Mouse (Mus musculus) megakaryocyte, embryonic 14.5 days (primary cell): ENCODE results near the gene Gnat2. TPM values are rescaled to one million over a fixed set of nuclear protein-coding genes. Genes with fewer than 3 reads are reported as not detected.

Experiments used
- H3K27me3 ChIP-seq: replicated peaks from 2 replicates; pipeline ENCODE3; 2012; ENCODE audit warnings: inconsistent platforms
- H3K36me3 ChIP-seq: replicated peaks from 2 replicates; pipeline ENCODE3; 2012; ENCODE audit warnings: low read length, inconsistent platforms, mixed read lengths
- H3K4me1 ChIP-seq: 2 replicates; pipeline ENCODE4 v1.6.1; 2012; ENCODE audit warnings: inconsistent platforms
- H3K4me3 ChIP-seq: replicated peaks from 2 replicates; pipeline ENCODE3; 2012; ENCODE audit warnings: moderate library complexity, mild to moderate bottlenecking, inconsistent platforms
- H3K9me3 ChIP-seq: 2 replicates; pipeline ENCODE4 v1.6.1; 2012; ENCODE audit warnings: inconsistent platforms
- FLI1 ChIP-seq: IDR thresholded peaks from 2 replicates; pipeline ENCODE4 v1.6.1; 2012; ENCODE audit warnings: low read length, inconsistent platforms, mixed read lengths
- GATA1 ChIP-seq: IDR thresholded peaks from 3 replicates; pipeline ENCODE4 v1.6.1; 2012; ENCODE audit warnings: mixed read lengths, low read length, inconsistent platforms, borderline replicate concordance
- polyA plus RNA-seq: library from polyadenylated mRNA; stranded (reverse); fragments of >175 nt; gene quantifications from 2 replicates; pipeline ENCODE4 v1.2.3, GENCODE M21; 2012; ENCODE audit warnings: low replicate concordance; ENCODE audit not compliant: insufficient read depth

The Gnat2 gene
- polyA plus RNA-seq, 1 experiment = not detected

DNA sequence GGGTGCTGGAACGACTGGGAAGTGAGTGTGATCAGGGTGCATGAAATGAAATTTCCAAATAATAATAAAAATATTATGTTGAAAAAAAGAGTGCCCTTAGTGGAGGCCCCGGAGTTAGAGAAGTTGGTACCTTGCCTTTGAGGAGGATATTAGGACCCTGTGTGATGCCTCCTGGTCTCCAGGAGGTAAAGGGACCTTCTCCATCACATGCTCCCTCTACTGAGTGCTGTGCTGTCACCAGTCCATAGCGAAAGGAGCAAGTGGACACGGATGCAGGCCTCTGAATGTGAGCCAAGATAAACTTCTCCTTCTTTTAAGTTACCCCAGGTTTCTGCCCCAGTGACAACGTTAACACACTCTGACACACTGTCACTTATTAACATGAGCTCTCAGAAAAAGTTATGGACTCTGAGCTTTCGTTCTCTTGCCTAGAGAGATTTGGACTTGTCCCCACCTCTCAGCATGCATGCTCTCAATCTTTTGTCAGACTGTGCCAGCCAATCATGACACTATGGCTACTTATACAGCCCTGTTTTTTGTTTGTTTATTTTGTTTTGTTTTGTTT lies 25.1 kb upstream of the Gnat2 start:
- Histone ChIP-seq H3K4me3 (no peak overlapping the region), H3K9me3 (no peaks in the 10 kb centered on the region), H3K27me3 (peaks cover 15% of the 10 kb centered on the region), H3K4me1 (peaks cover 40% of the 10 kb centered on the region), H3K36me3 (peaks cover 18% of the 10 kb centered on the region)
- TF ChIP-seq GATA1 (no peak), FLI1 (no peak)

DNA sequence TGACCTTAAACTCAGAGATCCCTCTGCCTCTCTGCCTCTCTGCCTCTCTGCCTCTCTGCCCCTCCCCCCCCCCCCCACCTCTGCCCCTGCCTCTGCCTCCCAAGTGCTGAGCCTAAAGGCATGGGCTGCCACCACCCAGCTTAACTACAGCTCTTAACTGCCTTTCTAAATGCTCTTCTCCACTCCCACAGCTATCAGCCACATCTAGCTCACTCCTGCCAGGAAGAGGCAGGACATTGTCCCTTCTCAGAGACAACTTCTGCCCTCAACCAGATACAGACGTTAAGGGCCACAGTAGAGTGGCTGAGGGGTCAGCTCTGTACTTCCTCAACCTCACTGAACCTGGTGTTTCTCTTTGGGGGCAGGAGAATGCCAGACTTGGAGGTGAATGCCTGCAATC lies 23.8 kb upstream of the Gnat2 start:
- no peak overlapping the region for H3K4me3 ChIP-seq
- H3K36me3 ChIP-seq = peaks cover 31% of the 10 kb centered on the region
- TF ChIP-seq GATA1 (no peak), FLI1 (no peak)
- peaks cover 10% of the 10 kb centered on the region for H3K27me3 ChIP-seq
- no peaks in the 10 kb centered on the region for H3K9me3 ChIP-seq
- peaks cover 43% of the 10 kb centered on the region for H3K4me1 ChIP-seq

DNA sequence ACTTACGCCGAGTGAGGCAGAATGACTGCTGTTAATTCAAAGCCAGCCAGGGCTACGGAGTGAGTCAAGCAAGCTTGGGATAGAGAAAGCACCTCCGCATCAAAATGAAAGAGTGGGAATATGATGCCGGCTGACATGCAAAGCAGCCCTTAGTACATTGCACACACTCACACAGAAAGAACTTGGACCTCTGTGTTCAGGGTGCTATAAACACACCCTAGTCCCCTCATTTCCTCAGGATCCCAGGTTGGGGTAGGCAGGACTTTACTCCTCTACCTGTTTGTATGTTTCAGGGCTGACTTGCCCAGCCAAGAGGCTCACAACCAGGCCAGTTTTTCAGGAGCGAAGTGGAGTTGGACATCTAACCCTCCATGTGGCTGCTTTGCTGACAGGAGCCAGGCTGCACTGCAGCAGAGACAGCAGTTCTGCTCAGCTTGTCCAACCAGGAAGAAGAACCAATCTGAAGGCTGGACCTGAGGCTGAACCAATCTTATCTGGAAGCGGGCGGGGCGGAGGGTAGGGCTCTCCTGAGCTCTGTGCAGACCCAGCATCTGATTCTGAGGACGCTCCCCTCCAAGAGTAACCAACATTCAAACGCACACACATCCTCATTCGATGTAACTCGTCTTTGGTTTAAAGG lies 23.2 kb upstream of the Gnat2 start:
- Histone ChIP-seq H3K9me3 (no peaks in the 10 kb centered on the region), H3K4me3 (no peak overlapping the region), H3K27me3 (peaks cover 6% of the 10 kb centered on the region), H3K4me1 (peaks cover 48% of the 10 kb centered on the region), H3K36me3 (peaks cover 36% of the 10 kb centered on the region)
- no peak for TF ChIP-seq FLI1
- no peak for TF ChIP-seq GATA1

DNA sequence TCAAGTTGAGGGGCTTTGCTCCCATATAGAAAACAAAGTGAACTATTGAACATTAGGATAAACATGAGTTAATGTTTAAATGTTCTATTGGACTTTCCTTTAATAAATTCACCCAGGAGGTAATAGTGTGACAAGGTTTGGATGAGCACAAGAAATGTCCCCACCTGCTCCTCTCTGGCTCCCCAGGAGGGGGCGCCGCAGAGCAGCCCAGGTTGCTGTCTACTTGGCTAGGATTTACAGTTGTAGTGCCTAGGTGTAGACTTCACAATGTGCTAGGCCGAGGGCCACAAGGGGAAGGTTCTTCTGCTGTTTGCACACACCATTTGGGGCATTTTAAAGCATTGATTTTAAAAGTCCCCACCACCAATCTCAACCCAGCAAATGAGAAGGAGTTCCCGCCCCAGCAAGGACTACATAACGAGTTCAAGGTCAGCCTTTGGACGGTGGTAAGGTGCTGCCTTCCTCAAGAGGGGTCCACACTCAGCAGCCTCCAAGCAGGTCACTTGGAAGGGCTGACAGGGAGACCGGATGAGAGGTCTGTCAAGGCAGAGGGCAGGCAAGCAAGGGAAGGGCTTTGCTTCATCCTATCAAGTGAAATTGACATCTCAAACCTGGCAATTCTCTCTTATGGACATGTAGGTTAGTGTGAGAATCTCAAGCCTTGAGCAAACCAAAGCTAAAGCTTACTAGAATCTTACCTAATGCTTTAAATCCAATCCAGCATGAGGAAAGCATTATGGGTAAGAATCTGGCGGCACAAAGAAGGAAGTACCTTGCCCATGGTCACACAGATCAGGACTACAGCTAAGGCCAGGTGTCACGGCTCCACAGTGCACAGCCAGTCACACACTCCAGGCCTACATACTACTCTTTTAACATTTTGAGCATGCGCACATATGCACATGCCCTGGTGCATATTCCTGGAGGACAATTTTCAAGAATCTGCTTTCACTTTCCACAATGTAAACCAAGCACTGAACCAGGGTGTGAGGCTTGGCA lies 22.0 kb upstream of the Gnat2 start:
- H3K4me3 ChIP-seq = peak overlapping the region; percentile 50
- no peaks in the 10 kb centered on the region for H3K9me3 ChIP-seq
- TF ChIP-seq FLI1 (no peak), GATA1 (no peak)
- peaks cover 49% of the 10 kb centered on the region for H3K4me1 ChIP-seq
- H3K27me3 ChIP-seq = peaks cover 1% of the 10 kb centered on the region
- peaks cover 48% of the 10 kb centered on the region for H3K36me3 ChIP-seq

DNA sequence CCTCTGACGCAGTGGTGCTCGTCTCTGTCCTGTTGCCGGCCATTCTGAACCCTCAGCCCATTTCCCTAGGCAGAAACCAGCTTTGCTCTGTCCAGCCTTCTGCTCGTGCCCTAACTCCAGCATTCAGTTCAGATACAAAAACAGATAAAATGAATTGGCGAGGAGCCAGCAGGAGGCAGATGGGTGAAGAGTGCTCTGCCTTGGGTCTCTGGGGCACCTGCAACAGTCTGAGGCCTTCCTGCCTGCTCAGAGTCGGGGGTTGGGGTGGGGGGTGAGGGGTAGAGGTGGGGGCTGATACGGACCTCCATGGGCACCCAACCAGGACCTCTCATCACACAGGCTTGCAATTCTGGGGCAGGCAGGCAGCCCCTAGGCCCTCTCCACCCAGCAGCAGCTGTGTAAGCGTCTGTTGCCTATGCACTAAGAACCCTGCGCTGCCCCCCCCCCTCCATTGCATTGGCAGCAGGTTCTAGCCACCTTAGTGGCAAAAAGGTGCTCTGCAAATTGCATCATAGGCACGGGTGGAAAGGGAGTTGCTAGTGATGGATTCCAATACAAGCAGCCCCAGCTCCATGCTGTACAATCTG lies 19.5 kb upstream of the Gnat2 start:
- TF ChIP-seq FLI1 (no peak), GATA1 (no peak)
- no peaks in the 10 kb centered on the region for H3K9me3 ChIP-seq
- H3K4me3 ChIP-seq = no peak overlapping the region
- H3K27me3 ChIP-seq = no peaks in the 10 kb centered on the region
- peaks cover 73% of the 10 kb centered on the region for H3K36me3 ChIP-seq
- peaks cover 52% of the 10 kb centered on the region for H3K4me1 ChIP-seq

DNA sequence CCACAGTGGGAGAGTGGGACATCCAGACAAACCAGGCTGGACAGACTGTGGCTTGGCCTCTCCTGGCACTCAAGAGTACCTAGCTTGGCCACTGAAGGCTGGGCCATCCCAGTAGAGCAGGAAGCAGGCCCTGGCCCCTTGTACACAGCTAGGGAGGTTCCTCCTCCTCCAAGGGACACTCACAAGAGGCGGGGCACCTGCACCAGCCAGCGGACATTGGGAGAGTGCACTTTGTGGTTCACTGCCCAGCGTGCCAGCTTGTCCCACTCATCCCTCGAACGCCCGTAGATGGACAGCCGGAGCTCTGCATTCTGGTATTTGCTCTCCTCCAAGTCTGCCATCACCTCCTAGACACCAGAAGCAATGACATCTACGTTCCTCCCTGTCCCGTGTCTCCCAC lies 15.8 kb upstream of the Gnat2 start:
- Histone ChIP-seq H3K36me3 (peaks cover 98% of the 10 kb centered on the region), H3K4me1 (peaks cover 55% of the 10 kb centered on the region), H3K9me3 (no peaks in the 10 kb centered on the region), H3K4me3 (no peak overlapping the region), H3K27me3 (no peaks in the 10 kb centered on the region)
- TF ChIP-seq FLI1 (no peak), GATA1 (no peak)

DNA sequence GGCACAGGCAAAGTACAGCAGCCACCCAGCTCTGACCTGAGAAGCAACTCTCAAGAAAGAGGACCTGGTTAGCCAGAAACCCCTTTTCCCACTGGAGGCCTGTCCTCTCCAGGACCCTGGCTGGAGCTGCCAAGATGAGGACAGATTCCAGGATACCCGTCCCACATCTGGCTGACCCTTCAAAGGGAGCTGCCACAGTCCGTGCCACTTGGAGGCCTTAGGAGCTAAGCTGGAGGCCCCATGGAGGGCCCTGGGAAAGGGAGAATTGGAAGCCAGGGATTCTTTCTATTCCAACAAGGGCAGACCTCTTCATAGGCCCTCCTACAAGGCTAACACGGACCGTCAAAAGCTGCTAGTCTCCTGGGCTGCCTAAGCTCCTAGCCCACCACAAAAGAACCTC lies 10.9 kb upstream of the Gnat2 start:
- H3K9me3 ChIP-seq = no peaks in the 10 kb centered on the region
- H3K36me3 ChIP-seq = peaks cover 66% of the 10 kb centered on the region
- TF ChIP-seq FLI1 (no peak), GATA1 (no peak)
- H3K4me3 ChIP-seq = no peak overlapping the region
- no peaks in the 10 kb centered on the region for H3K27me3 ChIP-seq
- peaks cover 73% of the 10 kb centered on the region for H3K4me1 ChIP-seq

DNA sequence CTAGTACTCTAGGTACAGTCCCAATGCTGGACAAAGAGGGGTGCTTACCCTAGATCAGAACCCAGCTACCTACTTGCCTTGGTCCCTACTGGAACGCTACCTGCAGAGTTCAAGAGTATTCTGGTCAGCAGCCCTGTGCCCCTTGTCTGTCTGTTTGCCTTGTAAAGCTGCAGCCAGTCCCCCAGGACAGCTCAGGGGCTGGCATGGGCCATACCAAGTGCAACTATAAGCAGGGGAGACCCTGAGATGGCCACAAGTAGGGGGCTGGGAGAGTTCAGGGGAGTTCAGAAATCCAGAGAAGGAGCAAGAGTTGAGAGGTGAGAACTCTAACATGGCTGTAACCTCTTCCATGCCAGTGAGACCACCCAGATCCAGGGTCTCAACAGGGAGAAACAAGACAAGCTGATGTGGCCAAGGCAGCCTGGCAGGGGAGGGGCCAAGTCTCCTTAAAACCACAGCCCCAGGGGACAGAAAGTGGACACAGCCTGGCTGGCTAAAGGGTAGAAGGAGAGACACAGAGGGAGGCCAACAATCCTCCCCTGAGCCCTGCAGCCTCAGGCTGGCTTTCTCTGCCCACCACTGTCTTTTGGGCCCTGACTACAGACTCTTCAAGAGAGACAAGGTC lies 10.2 kb upstream of the Gnat2 start:
- Histone ChIP-seq H3K36me3 (peaks cover 59% of the 10 kb centered on the region), H3K4me1 (peaks cover 80% of the 10 kb centered on the region), H3K4me3 (peak overlapping the region; percentile 98)

DNA sequence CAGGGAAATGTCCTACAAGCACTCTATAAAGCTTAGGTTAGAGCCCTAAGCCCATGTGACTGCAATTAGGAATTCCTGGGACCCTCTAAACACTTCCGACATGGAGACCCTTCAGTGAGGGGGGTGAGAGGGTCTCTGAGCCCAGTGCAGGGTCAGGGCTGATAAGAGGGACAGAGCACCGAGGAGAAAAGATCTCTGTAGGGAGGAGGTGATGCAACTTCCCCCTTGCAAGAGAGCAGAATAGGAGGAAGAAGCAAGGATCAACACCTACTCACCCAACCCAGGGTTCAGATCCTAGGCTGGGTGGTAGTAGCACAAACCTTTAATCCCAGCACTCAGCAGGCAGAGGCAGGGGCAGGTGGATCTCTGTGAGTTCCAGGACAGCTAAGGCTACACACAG lies 9.4 kb upstream of the Gnat2 start:
- Histone ChIP-seq H3K36me3 (peaks cover 51% of the 10 kb centered on the region), H3K27me3 (no peaks in the 10 kb centered on the region), H3K4me1 (peaks cover 82% of the 10 kb centered on the region), H3K9me3 (no peaks in the 10 kb centered on the region), H3K4me3 (peak overlapping the region; percentile 98)
- no peak for TF ChIP-seq GATA1
- TF ChIP-seq FLI1 = no peak

More for the DNA sequence above, 10.2 kb upstream of the Gnat2 start:
- TF ChIP-seq GATA1 (no peak), FLI1 (no peak)
- no peaks in the 10 kb centered on the region for H3K27me3 ChIP-seq
- no peaks in the 10 kb centered on the region for H3K9me3 ChIP-seq
